Mouse (Mus musculus) limb, embryonic 10.5 days (tissue): ENCODE results near the gene Dus1l. TPM values are rescaled to one million over a fixed set of nuclear protein-coding genes. Genes with fewer than 3 reads are reported as not detected.
A peak's percentile ranks its signal among the peaks of the same experiment; 100 is the strongest.
"Not testable (repeated sequence)": the region's sequence is repeated elsewhere in the genome, so short reads cannot be mapped to it uniquely, and the experiment has no call there.

Experiments
- DNase-seq: peaks from one replicate; pipeline ENCODE4 v3.0.0-alpha.2; 2017; ENCODE audit warnings: low spot score
- H3K27ac ChIP-seq: fragments of 300-500 bp; sonication (generic); 2 replicates; pipeline ENCODE4 v1.5.1; 2016; ENCODE audit warnings: mild to moderate bottlenecking
- H3K27me3 ChIP-seq: fragments of 300-500 bp; sonication (generic); 2 replicates; pipeline ENCODE4 v1.6.1; 2016; ENCODE audit warnings: low read depth, mild to moderate bottlenecking; ENCODE audit not compliant: poor library complexity, severe bottlenecking
- H3K36me3 ChIP-seq: fragments of 300-500 bp; sonication (generic); 2 replicates; pipeline ENCODE4 v1.6.1; 2016; ENCODE audit warnings: mild to moderate bottlenecking, moderate library complexity
- H3K4me1 ChIP-seq: fragments of 300-500 bp; sonication (generic); 2 replicates; pipeline ENCODE4 v1.6.1; 2016
- H3K4me3 ChIP-seq: fragments of 300-500 bp; sonication (generic); 2 replicates; pipeline ENCODE4 v1.5.1; 2016; ENCODE audit warnings: mild to moderate bottlenecking, moderate library complexity
- H3K9me3 ChIP-seq: fragments of 300-500 bp; sonication (generic); replicated peaks from 2 replicates; pipeline ENCODE4 v1.6.1; 2016; ENCODE audit warnings: mild to moderate bottlenecking
- WGBS: fragments of 180-500 bp; shearing (Covaris S2); methylation state at CpG from one replicate; pipeline ENCODE4 v1.1.7; 2016; 5-methylcytosine and 5-hydroxymethylcytosine counted together
- polyA plus RNA-seq: library from polyadenylated mRNA; unstranded; fragments of >200 nt; fragmentation: Nextera tagmentation; extraction: Ambion mirVana; gene quantifications from 2 replicates; pipeline ENCODE4 v1.2.1, GENCODE M21; 2016

Dus1l gene
- polyA plus RNA-seq, 1 experiment from 2014 or later = 122 TPM

DNA sequence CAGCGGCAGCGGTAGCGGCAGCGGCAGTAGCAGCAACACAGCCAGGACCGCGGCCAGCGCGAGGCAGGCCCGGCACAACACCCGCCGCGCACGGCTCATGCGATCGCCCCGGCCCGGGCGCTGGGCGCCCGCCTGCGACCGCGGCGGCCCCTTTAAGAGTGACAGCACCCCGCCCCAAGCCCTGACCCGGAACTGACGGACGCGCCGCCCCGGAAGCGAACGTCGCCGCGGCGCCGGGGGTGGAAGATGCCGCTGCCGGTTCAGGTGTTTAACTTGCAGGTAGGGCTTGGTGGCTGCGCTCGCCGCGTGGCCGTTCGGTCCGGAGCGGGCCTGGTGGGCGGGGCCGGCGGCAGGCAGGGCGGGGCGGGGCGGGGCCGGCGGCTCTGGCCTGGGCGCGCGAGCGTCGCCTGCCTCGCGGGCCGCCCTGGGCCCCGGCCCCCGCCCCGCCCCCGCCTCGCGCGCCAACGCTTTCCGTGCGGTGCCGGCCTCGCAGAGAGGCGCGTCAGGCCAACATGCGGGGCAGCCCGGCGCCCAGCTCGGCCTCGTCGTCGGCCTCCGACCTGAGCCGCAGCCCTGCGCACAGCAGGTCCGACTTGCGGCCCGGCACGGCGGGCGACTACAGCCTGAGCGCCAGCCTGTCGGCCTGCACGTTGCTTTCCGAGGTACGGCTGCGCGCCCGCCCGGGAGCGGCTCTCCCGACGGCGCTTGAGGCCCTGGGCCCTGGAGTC, 12.0 kb downstream of the Dus1l start, which contains the start of the genes Rfng and Gps1:
TSS of gene Rfng (minus strand) at position 144 of the 728 bp plus-strand sequence.
TSS of gene Gps1 (plus strand) at position 209 of the 728 bp plus-strand sequence.
- Histone ChIP-seq H3K4me1 (peaks cover 26% of the 10 kb centered on the region), H3K9me3 (no peaks in the 10 kb centered on the region), H3K27ac (peak within 1 kb of the TSS; percentile 90), H3K36me3 (peaks cover 58% of the 10 kb centered on the region), H3K27me3 (peaks cover 21% of the 10 kb centered on the region), H3K4me3 (peak within 1 kb of the TSS; percentile 98)
- peak; percentile 91 for DNase-seq
- 1% methylated on average over 95 of the region's 107 CpGs for whole genome bisulfite sequencing

DNA sequence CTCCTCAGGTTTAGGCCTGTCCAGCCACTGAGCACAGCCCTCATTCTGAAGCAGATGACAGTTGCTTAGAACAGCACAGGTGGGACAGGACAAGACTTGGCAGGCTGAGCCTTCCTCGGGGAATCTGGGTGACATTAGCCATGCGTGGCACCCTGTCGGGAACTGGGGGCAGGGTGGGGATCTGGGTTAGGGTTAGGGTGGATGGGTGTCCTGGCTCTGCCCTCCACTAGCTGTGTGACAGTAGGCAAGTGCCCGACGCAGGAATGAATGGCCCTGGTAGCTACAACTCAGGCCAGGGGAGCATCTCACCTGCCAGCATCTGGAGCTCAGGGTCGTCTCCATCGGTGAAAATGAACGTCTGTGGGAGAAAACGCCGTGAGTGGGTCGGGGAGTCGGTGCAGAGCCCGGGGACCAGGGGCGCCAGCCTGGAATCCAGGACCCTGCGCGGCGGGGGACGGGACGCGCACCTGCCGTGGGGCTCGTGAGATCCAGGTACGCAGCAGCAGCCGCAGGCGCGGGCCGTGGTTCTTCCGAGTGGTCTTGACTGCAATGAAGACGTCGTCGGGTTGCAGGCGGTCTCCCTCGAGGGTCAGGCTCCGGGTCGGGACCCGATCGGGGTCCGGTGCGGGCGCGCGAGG, 12.7 kb downstream of the Dus1l start:
- H3K9me3 ChIP-seq = no peaks in the 10 kb centered on the region
- H3K27me3 ChIP-seq = peaks cover 21% of the 10 kb centered on the region
- DNase-seq = no peak
- WGBS = 1% methylated on average over 42 of the region's 42 CpGs
- H3K4me1 ChIP-seq = peaks cover 26% of the 10 kb centered on the region
- H3K27ac ChIP-seq = peak overlapping the region; percentile 90
- peaks cover 53% of the 10 kb centered on the region for H3K36me3 ChIP-seq
- peak overlapping the region; percentile 98 for H3K4me3 ChIP-seq

DNA sequence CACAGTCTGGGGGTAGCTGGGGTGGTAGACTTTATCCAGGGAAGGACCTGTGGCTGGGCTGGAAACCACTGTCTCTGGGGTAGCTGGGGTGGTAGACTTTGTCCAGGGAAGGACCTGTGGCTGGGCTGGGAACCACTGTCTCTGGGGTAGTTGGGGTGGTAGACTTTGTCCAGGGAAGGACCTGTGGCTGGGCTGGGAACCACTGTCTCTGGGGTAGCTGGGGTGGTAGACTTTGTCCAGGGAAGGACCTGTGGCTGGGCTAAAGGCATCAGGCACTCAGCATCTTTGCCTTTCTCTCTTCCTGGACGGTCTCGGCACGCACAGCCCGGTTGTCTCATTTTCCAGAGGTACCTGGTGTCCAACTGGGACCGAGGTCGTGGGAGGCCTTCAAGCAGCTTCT, 14.8 kb downstream of the Dus1l start:
- peaks cover 21% of the 10 kb centered on the region for H3K27me3 ChIP-seq

DNA sequence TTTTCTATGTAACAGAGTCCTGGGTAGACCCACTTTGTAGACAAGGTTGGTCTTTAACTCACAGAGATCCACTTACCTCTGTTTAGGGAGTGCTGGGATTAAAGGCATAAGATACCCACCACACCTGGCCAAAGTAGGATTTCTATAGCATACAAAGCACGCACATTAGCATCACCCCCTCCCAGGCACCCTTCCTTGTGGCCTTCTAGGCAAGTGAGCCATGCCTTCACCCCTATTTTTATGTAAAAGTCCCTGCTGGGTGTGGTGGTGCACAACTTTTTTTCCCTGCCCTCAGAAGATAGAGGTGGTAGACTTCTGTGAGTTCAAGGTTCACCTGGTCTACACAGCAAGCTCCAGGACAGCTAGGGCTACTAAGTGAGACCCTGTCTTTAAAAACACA, 16.3 kb downstream of the Dus1l start:
- DNase-seq = no peak
- Histone ChIP-seq H3K4me3 (no peak overlapping the region), H3K27ac (no peak overlapping the region), H3K36me3 (peaks cover 18% of the 10 kb centered on the region), H3K9me3 (no peaks in the 10 kb centered on the region), H3K4me1 (peaks cover 21% of the 10 kb centered on the region), H3K27me3 (peaks cover 21% of the 10 kb centered on the region)
- 75% methylated on average over 1 of the region's 1 CpGs for WGBS

More for the DNA sequence above, 14.8 kb downstream of the Dus1l start:
- H3K27ac ChIP-seq, H3K9me3 ChIP-seq, H3K4me3 ChIP-seq, DNase-seq: not testable (repeated sequence)
- Histone ChIP-seq H3K4me1 (peaks cover 28% of the 10 kb centered on the region), H3K36me3 (peaks cover 31% of the 10 kb centered on the region)
- WGBS = 93% methylated on average over 6 of the region's 6 CpGs

DNA sequence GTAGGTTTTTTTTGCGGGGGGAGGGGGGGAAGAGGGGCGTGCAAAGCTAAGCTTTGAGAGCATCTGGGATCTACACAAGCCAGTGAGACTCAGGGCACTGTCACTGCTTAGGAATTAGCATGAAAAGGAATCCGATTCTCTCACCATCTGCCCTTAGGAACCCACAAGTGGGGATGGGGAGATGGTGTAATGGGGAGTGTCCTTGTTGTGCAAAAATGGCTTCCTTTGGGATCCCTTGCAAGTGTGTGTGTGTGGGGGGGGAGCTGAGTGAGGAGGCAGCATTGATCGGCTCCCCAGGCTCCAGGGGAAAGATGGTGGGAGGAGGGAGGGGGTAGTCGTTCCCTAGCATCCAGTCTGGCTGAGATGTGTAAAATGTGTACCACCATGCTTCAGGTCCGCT, 19.1 kb downstream of the Dus1l start:
- Histone ChIP-seq H3K27ac (no peak overlapping the region), H3K4me1 (peaks cover 7% of the 10 kb centered on the region), H3K27me3 (peaks cover 5% of the 10 kb centered on the region; the same call in 1 of the 2 replicates), H3K9me3 (no peaks in the 10 kb centered on the region), H3K4me3 (no peak overlapping the region), H3K36me3 (peaks cover 16% of the 10 kb centered on the region)
- 40% methylated on average over 6 of the region's 6 CpGs for WGBS
- DNase-seq = no peak

DNA sequence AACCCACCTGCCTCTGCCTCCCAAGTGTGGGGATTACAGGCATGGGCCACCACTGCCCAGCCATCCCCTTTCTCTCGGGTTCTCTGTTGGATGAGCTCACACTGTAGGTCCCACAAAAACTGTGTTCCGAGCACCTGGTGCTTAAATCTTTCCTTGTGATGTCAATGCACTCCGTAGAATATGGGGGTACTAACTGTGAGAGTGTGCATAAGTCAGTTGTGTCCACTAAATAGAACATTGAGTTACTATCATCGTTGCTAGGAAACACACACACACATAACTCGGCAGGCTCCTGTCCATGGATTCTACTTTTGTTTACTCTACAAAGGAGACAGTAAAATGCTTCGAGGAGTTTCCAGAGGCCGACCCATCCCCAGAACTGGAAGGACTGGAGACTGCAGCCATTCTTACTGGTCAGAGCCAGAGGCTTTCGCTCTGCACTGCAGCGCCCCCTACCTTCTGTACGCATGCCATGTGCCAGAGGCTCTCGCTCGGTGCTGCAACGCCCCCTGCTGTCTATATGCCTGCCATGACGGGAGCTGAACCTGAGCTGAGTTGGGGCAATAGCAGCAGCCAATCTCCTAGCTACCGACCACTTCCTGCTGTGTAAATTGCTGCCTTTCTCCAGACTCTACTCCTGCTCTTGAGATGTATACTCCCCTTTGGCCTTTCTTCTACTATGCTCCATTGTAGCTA, 20.3 kb downstream of the Dus1l start:
- no peak overlapping the region for H3K4me3 ChIP-seq
- peaks cover 7% of the 10 kb centered on the region for H3K36me3 ChIP-seq
- 0 out of 2 replicates have a peak overlapping the region, but pooled peaks have one; percentile 27 for H3K27ac ChIP-seq
- peak; percentile 96 for DNase-seq
- peaks cover 7% of the 10 kb centered on the region for H3K4me1 ChIP-seq
- H3K9me3 ChIP-seq = no peaks in the 10 kb centered on the region
- WGBS = 28% methylated on average over 15 of the region's 15 CpGs
- no peaks in the 10 kb centered on the region for H3K27me3 ChIP-seq

DNA sequence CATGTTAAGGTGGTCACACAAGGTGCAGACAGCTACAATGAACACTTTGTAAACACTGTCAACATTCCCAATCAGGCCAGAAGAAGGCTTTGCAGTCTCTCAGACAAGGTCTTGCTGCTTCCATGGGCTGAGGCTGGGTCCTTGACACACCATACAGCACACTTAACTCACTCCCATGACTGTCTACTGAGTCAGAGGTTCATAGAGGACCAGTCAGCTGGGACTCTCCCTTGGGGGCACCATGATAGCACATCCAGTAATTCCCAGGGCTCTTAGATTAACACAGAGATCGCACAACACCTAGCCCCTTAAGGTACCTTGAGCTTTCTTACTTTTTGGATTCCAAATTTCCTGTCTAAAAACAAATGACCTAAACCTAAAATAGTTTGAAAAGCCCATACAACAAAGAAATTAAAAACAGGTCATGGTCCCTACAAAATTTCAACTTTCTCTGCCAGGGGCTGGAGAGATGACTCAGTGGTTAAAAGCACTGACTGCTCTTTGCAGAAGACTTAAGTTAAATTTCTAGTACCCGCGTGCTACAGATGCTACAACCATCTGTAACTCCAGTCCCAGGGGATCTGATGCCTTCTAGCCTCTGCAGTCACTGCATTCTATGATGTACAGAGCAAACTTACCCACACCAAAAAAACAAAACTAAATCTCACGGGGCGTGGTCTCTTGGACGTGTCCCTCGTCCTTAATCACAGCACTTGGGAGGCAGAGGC, 22.6 kb downstream of the Dus1l start:
- peaks cover 7% of the 10 kb centered on the region for H3K4me1 ChIP-seq
- H3K27ac ChIP-seq = no peak overlapping the region
- 92% methylated on average over 7 of the region's 7 CpGs for WGBS
- H3K9me3 ChIP-seq = no peaks in the 10 kb centered on the region
- H3K4me3 ChIP-seq = no peak overlapping the region
- H3K36me3 ChIP-seq = no peaks in the 10 kb centered on the region
- DNase-seq = no peak
- no peaks in the 10 kb centered on the region for H3K27me3 ChIP-seq

DNA sequence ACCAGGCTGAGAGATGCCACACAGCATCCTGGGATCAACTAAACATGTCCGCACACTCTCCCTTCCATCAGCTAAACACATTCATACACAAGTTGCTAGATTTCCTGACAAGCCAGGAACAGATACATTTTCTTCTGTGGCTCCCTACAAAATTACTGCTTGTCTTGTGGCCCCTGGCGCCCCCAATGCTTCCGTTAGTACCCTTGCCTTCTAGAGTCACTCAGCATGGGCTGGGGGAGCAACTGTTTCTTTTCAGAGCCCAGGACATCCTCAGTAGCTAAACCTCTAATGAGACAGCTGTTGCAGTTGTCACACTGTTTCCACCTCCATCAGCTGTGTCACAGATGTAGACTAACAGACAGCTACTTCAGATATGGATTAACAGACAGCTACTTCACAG, 23.5 kb downstream of the Dus1l start:
- no peak overlapping the region for H3K4me3 ChIP-seq
- no peaks in the 10 kb centered on the region for H3K36me3 ChIP-seq
- H3K9me3 ChIP-seq = no peaks in the 10 kb centered on the region
- no peaks in the 10 kb centered on the region for H3K27me3 ChIP-seq
- 78% methylated on average over 3 of the region's 3 CpGs for WGBS
- H3K4me1 ChIP-seq = peaks cover 7% of the 10 kb centered on the region
- H3K27ac ChIP-seq = no peak overlapping the region
- no peak for DNase-seq

DNA sequence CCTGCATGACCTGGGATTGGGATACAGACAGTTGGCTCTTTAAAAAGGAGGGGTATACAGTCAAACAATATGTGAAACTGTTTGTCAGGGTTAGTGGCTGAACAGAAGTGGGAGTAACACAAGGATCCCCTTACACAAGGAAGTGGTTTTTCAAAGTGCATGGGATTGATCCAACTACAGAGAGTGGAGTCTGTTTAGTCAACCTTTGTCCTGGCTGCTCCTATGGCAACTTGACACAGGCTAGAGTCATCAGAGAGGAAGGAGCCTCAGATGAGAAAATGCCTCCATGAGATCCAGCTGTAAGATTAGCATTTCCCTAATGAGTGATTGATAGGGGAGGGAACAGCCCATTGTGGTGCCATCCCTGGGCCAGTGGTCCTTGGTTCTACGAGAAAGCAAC, 28.0 kb downstream of the Dus1l start:
- Histone ChIP-seq H3K4me1 (no peaks in the 10 kb centered on the region), H3K9me3 (no peaks in the 10 kb centered on the region), H3K4me3 (no peak overlapping the region), H3K27ac (no peak overlapping the region), H3K27me3 (peaks cover 13% of the 10 kb centered on the region; the same call in 1 of the 2 replicates), H3K36me3 (no peaks in the 10 kb centered on the region)
- DNase-seq = no peak
- WGBS = 80% methylated on average over 1 of the region's 1 CpGs

DNA sequence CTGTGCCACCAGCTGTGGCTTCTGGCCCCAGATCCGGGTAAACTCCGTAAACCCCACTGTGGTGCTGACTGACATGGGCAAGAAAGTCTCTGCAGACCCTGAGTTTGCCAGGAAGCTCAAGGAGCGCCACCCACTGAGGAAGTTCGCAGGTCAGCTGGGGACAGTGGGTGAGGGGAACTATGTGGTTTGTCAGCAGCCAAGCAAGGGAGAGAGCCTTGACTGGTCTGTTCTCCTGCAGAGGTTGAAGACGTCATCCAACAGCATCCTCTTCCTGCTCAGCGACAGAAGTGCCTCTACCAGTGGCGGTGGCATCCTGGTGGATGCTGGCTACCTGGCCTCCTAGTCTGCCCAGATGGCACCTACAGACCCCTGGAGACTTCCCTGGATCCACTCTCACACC, 29.2 kb downstream of the Dus1l start:
- WGBS = 75% methylated on average over 5 of the region's 7 CpGs
- peaks cover 23% of the 10 kb centered on the region for H3K27me3 ChIP-seq
- H3K9me3 ChIP-seq, H3K4me3 ChIP-seq, DNase-seq, H3K27ac ChIP-seq, H3K4me1 ChIP-seq, H3K36me3 ChIP-seq: not testable (repeated sequence)

DNA sequence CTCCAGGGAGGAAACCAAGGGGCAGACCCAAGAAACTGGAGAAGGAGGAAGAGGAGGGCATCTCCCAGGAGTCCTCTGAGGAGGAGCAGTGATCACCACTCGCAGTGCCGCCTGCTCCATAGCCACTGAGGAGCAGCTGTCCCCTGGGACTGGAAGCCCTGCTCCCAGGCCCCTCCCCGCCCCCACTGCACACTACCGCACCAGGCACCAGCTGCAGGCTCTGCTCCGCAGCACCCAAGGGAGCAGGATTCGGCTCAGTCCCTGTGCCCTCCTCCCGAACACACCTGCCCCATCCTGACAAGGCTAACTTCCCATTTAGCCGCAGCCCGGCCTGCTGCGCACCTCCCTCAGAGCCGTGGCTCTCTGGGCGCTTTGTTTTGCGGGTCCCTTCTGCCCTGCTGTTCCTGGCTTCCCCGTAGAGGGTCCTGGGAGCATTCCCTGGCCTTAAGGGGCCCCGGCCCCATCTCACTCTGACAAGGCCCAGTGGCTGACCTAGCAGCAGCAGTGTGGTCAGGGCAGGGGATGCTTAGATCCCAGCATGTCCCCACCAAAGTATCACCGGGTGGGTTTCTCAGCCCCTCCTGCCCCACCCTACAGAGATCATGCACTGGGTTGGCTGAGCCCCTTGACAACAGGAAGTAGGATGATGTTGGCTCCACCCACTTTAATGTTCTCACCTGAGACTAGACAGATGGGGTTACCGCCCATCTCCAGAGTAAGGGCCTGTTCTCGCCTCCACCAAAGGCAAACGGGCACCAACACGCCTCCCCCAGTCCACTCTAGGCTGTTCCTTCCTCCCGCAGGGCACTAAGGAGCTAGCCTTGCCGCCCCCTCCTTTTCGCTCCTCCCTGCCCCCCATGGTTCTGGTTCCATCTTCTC, 32.8 kb downstream of the Dus1l start:
- not testable (repeated sequence) for H3K27ac ChIP-seq, H3K4me1 ChIP-seq, H3K36me3 ChIP-seq, H3K4me3 ChIP-seq, H3K9me3 ChIP-seq, DNase-seq
- peaks cover 32% of the 10 kb centered on the region for H3K27me3 ChIP-seq
- WGBS = 14% methylated on average over 7 of the region's 23 CpGs

DNA sequence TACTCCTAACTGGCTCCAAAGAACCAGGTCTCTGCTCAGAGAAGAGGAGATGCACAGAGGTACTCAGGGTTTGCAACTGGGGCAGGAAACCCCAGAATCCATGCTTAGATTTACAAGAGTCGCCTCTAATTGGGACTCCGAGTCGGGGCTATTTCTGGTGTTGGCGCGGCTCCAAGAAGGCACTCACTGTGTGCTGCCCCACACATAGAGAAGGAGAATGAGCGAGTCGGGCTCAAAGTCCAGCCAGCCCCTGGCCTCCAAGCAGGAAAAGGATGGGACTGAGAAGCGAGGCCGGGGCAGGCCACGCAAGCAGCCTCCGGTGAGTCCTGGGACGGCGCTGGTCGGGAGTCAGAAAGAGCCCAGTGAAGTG, 33.5 kb downstream of the Dus1l start, which contains the start of gene Hmga1b:
TSS of gene Hmga1b (plus strand) at position 123 of the 370 bp plus-strand sequence.
- H3K36me3 ChIP-seq, H3K4me1 ChIP-seq, DNase-seq, H3K9me3 ChIP-seq, H3K4me3 ChIP-seq: not testable (repeated sequence)
- Histone ChIP-seq H3K27ac (peak within 1 kb of the TSS; percentile 9; the same call in 1 of the 2 replicates), H3K27me3 (peaks cover 32% of the 10 kb centered on the region)
- WGBS = 20% methylated on average over 14 of the region's 14 CpGs
